Mouse (Mus musculus) stomach, postnatal 0 days (tissue): ENCODE results near the gene Cul9.

Source experiments
- CTCF ChIP-seq: IDR thresholded peaks from 2 replicates; pipeline ENCODE4 v1.5.1; 2016; ENCODE audit warnings: antibody characterized with exemption, low read depth, mild to moderate bottlenecking, moderate library complexity
- EP300 ChIP-seq: optimal IDR thresholded peaks from 2 replicates; pipeline ENCODE3; 2016; ENCODE audit warnings: antibody characterized with exemption

GRCm38 (mm10) chr17:46586327-46586726 lies 40.1 kb upstream of the Cul9 start:
- TF ChIP-seq CTCF, result no peak
- TF ChIP-seq EP300, result no peak
